Mouse (Mus musculus): ENCODE results near the gene Foxa3. TPM values are rescaled to one million over a fixed set of nuclear protein-coding genes. Genes with fewer than 3 reads are reported as not detected.

Foxa3 gene
- 0.42 TPM for polyA plus RNA-seq (2014; fragmentation: Illumina TruSeq; extraction: RNeasy Lipid Tissue Mini Kit (QIAGEN cat#74804); ENCODE audit: low read depth, low replicate concordance)

GRCm38 (mm10) chr7:19023357-19023814, at the start of gene Foxa3:
TSS of gene Foxa3 (minus strand) at chr7:19023538.

GRCm38 (mm10) chr7:19054047-19054776, 30.9 kb upstream of the Foxa3 start, which contains the start of gene Rsph6a:
TSS of gene Rsph6a (plus strand) at chr7:19054690.

GRCm38 (mm10) chr7:19024096-19024506, 763 bp upstream of the Foxa3 start, which contains the start of gene Sympk:
TSS of gene Sympk (plus strand) at chr7:19024377.

GRCm38 (mm10) chr7:19003902-19004630, 19.3 kb downstream of the Foxa3 start, which contains the start of gene Irf2bp1:
TSS of gene Irf2bp1 (plus strand) at chr7:19004044.

GRCm38 (mm10) chr7:18990601-18991295, 32.6 kb downstream of the Foxa3 start, which contains the start of gene Mypop:
TSS of gene Mypop (plus strand) at chr7:18991245.

GRCm38 (mm10) chr7:18987100-18987499, 36.2 kb downstream of the Foxa3 start, which contains the start of gene Nanos2:
TSS of gene Nanos2 (plus strand) at chr7:18987400.

Other genes with a start within 250 kb of the Foxa3 start
- 3.5 TPM for gene Psg19, start 225.0 kb downstream of the Foxa3 start, polyA plus RNA-seq (2014; fragmentation: Illumina TruSeq; extraction: RNeasy Lipid Tissue Mini Kit (QIAGEN cat#74804); ENCODE audit: low read depth, low replicate concordance)
- 1.5 TPM for gene Psg17, start 201.9 kb downstream of the Foxa3 start, polyA plus RNA-seq (2014; fragmentation: Illumina TruSeq; extraction: RNeasy Lipid Tissue Mini Kit (QIAGEN cat#74804); ENCODE audit: low read depth, low replicate concordance)
- 1.1 TPM for gene Mill2, start 183.6 kb downstream of the Foxa3 start, polyA plus RNA-seq (2014; fragmentation: Illumina TruSeq; extraction: RNeasy Lipid Tissue Mini Kit (QIAGEN cat#74804); ENCODE audit: low read depth, low replicate concordance)
- gene Pglyrp1, start 152.2 kb downstream of the Foxa3 start, polyA plus RNA-seq (2014; fragmentation: Illumina TruSeq; extraction: RNeasy Lipid Tissue Mini Kit (QIAGEN cat#74804); ENCODE audit: low read depth, low replicate concordance): not detected
- gene Ccdc61, start 113.1 kb downstream of the Foxa3 start, polyA plus RNA-seq (2014; fragmentation: Illumina TruSeq; extraction: RNeasy Lipid Tissue Mini Kit (QIAGEN cat#74804); ENCODE audit: low read depth, low replicate concordance): 2.5 TPM
- 0.66 TPM for gene Nova2, start 97.7 kb downstream of the Foxa3 start, polyA plus RNA-seq (2014; fragmentation: Illumina TruSeq; extraction: RNeasy Lipid Tissue Mini Kit (QIAGEN cat#74804); ENCODE audit: low read depth, low replicate concordance)
- not detected for gene Nanos2, start 36.1 kb downstream of the Foxa3 start, polyA plus RNA-seq (2014; fragmentation: Illumina TruSeq; extraction: RNeasy Lipid Tissue Mini Kit (QIAGEN cat#74804); ENCODE audit: low read depth, low replicate concordance)
- 1.3 TPM for gene Mypop, start 32.3 kb downstream of the Foxa3 start, polyA plus RNA-seq (2014; fragmentation: Illumina TruSeq; extraction: RNeasy Lipid Tissue Mini Kit (QIAGEN cat#74804); ENCODE audit: low read depth, low replicate concordance)
- gene Irf2bp1, start 19.5 kb downstream of the Foxa3 start, polyA plus RNA-seq (2014; fragmentation: Illumina TruSeq; extraction: RNeasy Lipid Tissue Mini Kit (QIAGEN cat#74804); ENCODE audit: low read depth, low replicate concordance): 0.39 TPM
- gene Sympk, start 839 bp upstream of the Foxa3 start, polyA plus RNA-seq (2014; fragmentation: Illumina TruSeq; extraction: RNeasy Lipid Tissue Mini Kit (QIAGEN cat#74804); ENCODE audit: low read depth, low replicate concordance): 12.0 TPM
- 9.7 TPM for gene Rsph6a, start 31.2 kb upstream of the Foxa3 start, polyA plus RNA-seq (2014; fragmentation: Illumina TruSeq; extraction: RNeasy Lipid Tissue Mini Kit (QIAGEN cat#74804); ENCODE audit: low read depth, low replicate concordance)
- gene Dmwd, start 52.7 kb upstream of the Foxa3 start, polyA plus RNA-seq (2014; fragmentation: Illumina TruSeq; extraction: RNeasy Lipid Tissue Mini Kit (QIAGEN cat#74804); ENCODE audit: low read depth, low replicate concordance): 2.8 TPM
- 2.4 TPM for gene Dmpk, start 60.3 kb upstream of the Foxa3 start, polyA plus RNA-seq (2014; fragmentation: Illumina TruSeq; extraction: RNeasy Lipid Tissue Mini Kit (QIAGEN cat#74804); ENCODE audit: low read depth, low replicate concordance)
- 0.25 TPM for gene Six5, start 71.1 kb upstream of the Foxa3 start, polyA plus RNA-seq (2014; fragmentation: Illumina TruSeq; extraction: RNeasy Lipid Tissue Mini Kit (QIAGEN cat#74804); ENCODE audit: low read depth, low replicate concordance)
- gene Gm4969, start 94.8 kb upstream of the Foxa3 start, polyA plus RNA-seq (2014; fragmentation: Illumina TruSeq; extraction: RNeasy Lipid Tissue Mini Kit (QIAGEN cat#74804); ENCODE audit: low read depth, low replicate concordance): 5.8 TPM
- 0.88 TPM for gene Fbxo46, start 96.3 kb upstream of the Foxa3 start, polyA plus RNA-seq (2014; fragmentation: Illumina TruSeq; extraction: RNeasy Lipid Tissue Mini Kit (QIAGEN cat#74804); ENCODE audit: low read depth, low replicate concordance)
- 3.1 TPM for gene Qpctl, start 125.8 kb upstream of the Foxa3 start, polyA plus RNA-seq (2014; fragmentation: Illumina TruSeq; extraction: RNeasy Lipid Tissue Mini Kit (QIAGEN cat#74804); ENCODE audit: low read depth, low replicate concordance)
- 5.1 TPM for gene Snrpd2, start 126.2 kb upstream of the Foxa3 start, polyA plus RNA-seq (2014; fragmentation: Illumina TruSeq; extraction: RNeasy Lipid Tissue Mini Kit (QIAGEN cat#74804); ENCODE audit: low read depth, low replicate concordance)
- 3.4 TPM for gene Gipr, start 142.6 kb upstream of the Foxa3 start, polyA plus RNA-seq (2014; fragmentation: Illumina TruSeq; extraction: RNeasy Lipid Tissue Mini Kit (QIAGEN cat#74804); ENCODE audit: low read depth, low replicate concordance)
- gene Eml2, start 152.9 kb upstream of the Foxa3 start, polyA plus RNA-seq (2014; fragmentation: Illumina TruSeq; extraction: RNeasy Lipid Tissue Mini Kit (QIAGEN cat#74804); ENCODE audit: low read depth, low replicate concordance): 0.31 TPM
- gene Gpr4, start 189.0 kb upstream of the Foxa3 start, polyA plus RNA-seq (2014; fragmentation: Illumina TruSeq; extraction: RNeasy Lipid Tissue Mini Kit (QIAGEN cat#74804); ENCODE audit: low read depth, low replicate concordance): 2.3 TPM
- gene Opa3, start 204.8 kb upstream of the Foxa3 start, polyA plus RNA-seq (2014; fragmentation: Illumina TruSeq; extraction: RNeasy Lipid Tissue Mini Kit (QIAGEN cat#74804); ENCODE audit: low read depth, low replicate concordance): 3.4 TPM
- 50.9 TPM for gene Vasp, start 248.3 kb upstream of the Foxa3 start, polyA plus RNA-seq (2014; fragmentation: Illumina TruSeq; extraction: RNeasy Lipid Tissue Mini Kit (QIAGEN cat#74804); ENCODE audit: low read depth, low replicate concordance)

All from testis, adult 10 weeks (tissue).